In the genomic region with DNA sequence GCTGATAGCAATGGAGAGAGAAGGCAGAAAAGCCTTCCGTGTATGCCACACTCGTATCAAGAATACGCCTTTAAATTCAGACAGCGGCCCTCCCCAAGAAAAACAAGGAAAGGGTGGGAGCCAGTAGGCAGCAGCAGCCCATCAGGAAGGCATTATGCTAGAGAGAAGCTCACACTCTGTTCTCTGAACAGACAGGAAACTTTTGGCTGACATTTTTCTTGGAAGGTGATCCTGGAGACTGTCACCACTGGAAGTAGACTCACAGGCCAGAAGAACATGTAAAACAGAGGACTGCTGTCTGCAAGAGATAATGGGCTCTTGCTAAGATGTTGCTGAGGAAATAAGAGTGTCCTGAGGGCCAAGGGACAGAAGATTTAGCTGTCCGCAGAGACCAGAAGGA, we compare ENCODE assay signal across 21 mouse cellular contexts.
DNase-seq lines count a peak whose midpoint lies in the region; ATAC-seq and TF ChIP-seq lines count a peak whose summit lies in the region.
"Had no signal": no experiment of that assay in that cellular context is flagged by ENCODE, and none has a peak within 500 bp of the region (broad histone marks: within the 10 kb centered on the region; RNA-seq: fewer than 3 reads in every experiment).

No protein-coding gene starts in this region.

- no peaks in the 10 kb centered on the region for H3K27me3 ChIP-seq in kidney, adult 2 months (replicated peaks; ENCODE audit: control insufficient read depth, insufficient read depth, low read length)
- H3K27me3 ChIP-seq in heart, embryonic 14.5 days (ENCODE audit: control insufficient read depth, insufficient read depth, low read length) = no peaks in the 10 kb centered on the region
- H3K27me3 ChIP-seq: embryonic facial prominence, embryonic 15.5 days; kidney, embryonic 15.5 days; limb, embryonic 15.5 days had no signal

- H3K36me3 ChIP-seq in kidney, adult 2 months (ENCODE audit: control insufficient read depth, insufficient read depth, low read length) = no peaks in the 10 kb centered on the region
- H3K36me3 ChIP-seq in heart, embryonic 14.5 days (ENCODE audit: control insufficient read depth, insufficient read depth, low read length) = no peaks in the 10 kb centered on the region
- H3K36me3 ChIP-seq: embryonic facial prominence, embryonic 15.5 days; limb, embryonic 15.5 days had no signal

- DNase-seq in kidney, adult 2 months = peak; percentile 4
- no peak for DNase-seq in kidney, adult 9 months
- peak; percentile 48 for DNase-seq in heart, adult 8-10 months (ENCODE audit: low spot score)
- peak; percentile 5 for DNase-seq in heart, postnatal 25 days (ENCODE audit: low spot score)
- DNase-seq in spleen, postnatal 10 days (ENCODE audit: low spot score in 2 of 2) = no peak
- DNase-seq in urinary bladder, postnatal 10 days (ENCODE audit: low spot score) = no peak
- no peak for DNase-seq in left cerebral cortex, adult 11 months (ENCODE audit: low spot score)
- DNase-seq: cerebellum, adult 9-10 months; gastrocnemius, postnatal 10 days; layer of hippocampus, adult 9-11 months; left cerebral cortex, postnatal 4 days; midbrain, embryonic 14.5 days; spleen, adult 18-20 months had no signal

- no peak overlapping the region for H3K4me3 ChIP-seq in kidney, adult 2 months (ENCODE audit: insufficient read depth, low read depth, low read length)
- no peak overlapping the region for H3K4me3 ChIP-seq in heart, embryonic 14.5 days (ENCODE audit: control insufficient read depth in 1 of 2, insufficient read depth in 1 of 2, low read depth in 1 of 2, low read length in 2 of 2)
- H3K4me3 ChIP-seq: embryonic facial prominence, embryonic 15.5 days; heart, adult 2 months; kidney, embryonic 15.5 days; limb, embryonic 15.5 days had no signal

- 77% methylated on average over 5 of the region's 5 CpGs for WGBS in kidney, adult 2 months
- WGBS in heart, embryonic 14.5 days = 75% methylated on average over 5 of the region's 5 CpGs

- no peaks in the 10 kb centered on the region for H3K4me1 ChIP-seq in kidney, adult 2 months (ENCODE audit: control insufficient read depth, insufficient read depth, low read length)
- peaks cover 0 to 3% of the 10 kb centered on the region in 2 experiments; a peak in 2 of 4 replicates for H3K4me1 ChIP-seq in heart, embryonic 14.5 days (ENCODE audit: control insufficient read depth in 2 of 2, insufficient read depth in 2 of 2, low read length in 2 of 2)
- H3K4me1 ChIP-seq: embryonic facial prominence, embryonic 15.5 days; kidney, embryonic 15.5 days; limb, embryonic 15.5 days had no signal

- intact Hi-C loops in heart, postnatal 25 days (cut with DNase I) = no loop called here

- ATAC-seq in heart, embryonic 14.5 days (ENCODE audit: insufficient number of reproducible peaks, insufficient read depth, low FRiP score, low read depth) = 0 out of 2 replicates have a peak, but pooled peaks have one; percentile 35
- ATAC-seq: forebrain, embryonic 14.5 days had no signal

- TF ChIP-seq POLR2A in kidney, adult 2 months (IDR thresholded peaks at IDR 0.05; ENCODE audit: low read depth, low read length) = no peak

- H3K9me3 ChIP-seq in heart, embryonic 14.5 days (ENCODE audit: control insufficient read depth, low read length) = peaks cover 12% of the 10 kb centered on the region
- H3K9me3 ChIP-seq: embryonic facial prominence, embryonic 15.5 days; limb, embryonic 15.5 days had no signal

- H3K4me2 ChIP-seq in heart, embryonic 14.5 days (ENCODE audit: low read length) = no peak overlapping the region
- H3K4me2 ChIP-seq: embryonic facial prominence, embryonic 15.5 days; hindbrain, embryonic 14.5 days; kidney, embryonic 15.5 days; limb, embryonic 15.5 days had no signal

- no peak for TF ChIP-seq CTCF in kidney, adult 2 months (conservative IDR thresholded peaks at IDR 0.05; ENCODE audit: insufficient read depth, insufficient read length, low read depth, low read length)

- no peak overlapping the region for H3K9ac ChIP-seq in heart, embryonic 14.5 days (ENCODE audit: low read length)
- H3K9ac ChIP-seq: embryonic facial prominence, embryonic 15.5 days; hindbrain, embryonic 14.5 days; kidney, embryonic 15.5 days; limb, embryonic 15.5 days; liver, embryonic 14.5 days had no signal

- H3K27ac ChIP-seq in kidney, adult 2 months (ENCODE audit: insufficient read depth, low read depth, low read length) = no peak overlapping the region
- H3K27ac ChIP-seq in heart, embryonic 14.5 days (replicated peaks in 1 of 2; ENCODE audit: control insufficient read depth in 1 of 2, insufficient read depth in 1 of 2, low read depth in 2 of 2, low read length in 2 of 2) = peak overlapping the region in 1 of 2 experiments; percentile 24; a peak in 1 of 4 replicates
- H3K27ac ChIP-seq: embryonic facial prominence, embryonic 15.5 days; heart, adult 2 months; hindbrain, embryonic 14.5 days; kidney, embryonic 15.5 days; limb, embryonic 15.5 days; liver, embryonic 14.5 days had no signal

Comparison
In these comparisons a context has a peak if more than half of its experiments do, and no peak if none do; other contexts are left out.
1. DNase-seq: peak in kidney, adult 2 months (single experiment), heart, adult 8-10 months (single experiment) and heart, postnatal 25 days (single experiment); none in kidney, adult 9 months (single experiment), spleen, postnatal 10 days (0 of 2), urinary bladder, postnatal 10 days (single experiment) and left cerebral cortex, adult 11 months (single experiment).